9 mouse cellular contexts compared by ENCODE assay signal in genomic region chr9:29802990-29803737, GRCm38 (mm10).
DNase-seq lines count a peak whose midpoint lies in the region; ATAC-seq and TF ChIP-seq lines count a peak whose summit lies in the region.
"Had no signal": no experiment of that assay in that cellular context is flagged by ENCODE, and none has a peak within 500 bp of the region (broad histone marks: within the 10 kb centered on the region; RNA-seq: fewer than 3 reads in every experiment).

No protein-coding gene starts in this region.

- peak; percentile 31; the same call in 1 of the 2 replicates for ATAC-seq in neural tube, embryonic 11.5 days (ENCODE audit: insufficient read depth, low FRiP score, low TSS enrichment)
- ATAC-seq in midbrain, embryonic 12.5 days (ENCODE audit: low FRiP score, low read depth), result peak; percentile 69
- no peak for ATAC-seq in lung, postnatal 0 days

- no peak overlapping the region; the same call in 1 of the 2 replicates for H3K9ac ChIP-seq in neural tube, embryonic 11.5 days (ENCODE audit: low read length)
- H3K9ac ChIP-seq in midbrain, embryonic 12.5 days (replicated peaks), result 0 out of 2 replicates have a peak overlapping the region, but pooled peaks have one; percentile 20
- no peak overlapping the region for H3K9ac ChIP-seq in lung, postnatal 0 days (replicated peaks; ENCODE audit: low read depth)

- peaks cover 16% of the 10 kb centered on the region for H3K4me1 ChIP-seq in neural tube, embryonic 11.5 days (ENCODE audit: control insufficient read depth, insufficient read depth, low read length)
- peaks cover 30% of the 10 kb centered on the region for H3K4me1 ChIP-seq in midbrain, embryonic 12.5 days
- H3K4me1 ChIP-seq in lung, postnatal 0 days (ENCODE audit: insufficient read depth, low read depth, low read length), result no peaks in the 10 kb centered on the region

- no peak for TF ChIP-seq EP300 in lung, postnatal 0 days (IDR thresholded peaks at IDR 0.05)

- no peaks in the 10 kb centered on the region for H3K27me3 ChIP-seq in neural tube, embryonic 11.5 days (ENCODE audit: control insufficient read depth, insufficient read depth, low read length)
- H3K27me3 ChIP-seq in midbrain, embryonic 12.5 days, result no peaks in the 10 kb centered on the region
- no peaks in the 10 kb centered on the region for H3K27me3 ChIP-seq in lung, postnatal 0 days (replicated peaks; ENCODE audit: insufficient read depth, low read length)

- no peaks in the 10 kb centered on the region for H3K9me3 ChIP-seq in neural tube, embryonic 11.5 days (ENCODE audit: control insufficient read depth, low read length)
- H3K9me3 ChIP-seq in midbrain, embryonic 12.5 days, result no peaks in the 10 kb centered on the region
- no peaks in the 10 kb centered on the region for H3K9me3 ChIP-seq in lung, postnatal 0 days (ENCODE audit: low read length)

- WGBS in neural tube, embryonic 11.5 days, result 36% methylated on average over 12 of the region's 12 CpGs
- 13% methylated on average over 12 of the region's 12 CpGs for WGBS in midbrain, embryonic 12.5 days
- 48% methylated on average over 12 of the region's 12 CpGs for WGBS in lung, postnatal 0 days

- no peak overlapping the region for H3K4me2 ChIP-seq in neural tube, embryonic 11.5 days (ENCODE audit: low read depth)
- peak overlapping the region; percentile 37 for H3K4me2 ChIP-seq in midbrain, embryonic 12.5 days (replicated peaks)
- no peak overlapping the region for H3K4me2 ChIP-seq in lung, postnatal 0 days (replicated peaks; ENCODE audit: low read depth, low read length)

- DNase-seq in neural tube, embryonic 11.5 days (ENCODE audit: low spot score), result no peak
- no peak for DNase-seq in neural tube, embryonic 10.5 days (ENCODE audit: extremely low spot score, low spot score)
- peak; percentile 58 for DNase-seq in layer of hippocampus, adult 11-12 months (ENCODE audit: low spot score)
- DNase-seq in ovary, postnatal 14 days (ENCODE audit: low spot score), result no peak
- DNase-seq in lung, postnatal 0 days (ENCODE audit: low spot score), result no peak
- DNase-seq in MN1 (ENCODE audit: low spot score), result no peak
- no peak for DNase-seq in spleen, postnatal 36 days (ENCODE audit: low spot score in 2 of 2)
- DNase-seq: thymus, adult 18-20 months had no signal

- no peaks in the 10 kb centered on the region for H3K36me3 ChIP-seq in neural tube, embryonic 11.5 days (ENCODE audit: control insufficient read depth, insufficient read depth, low read length)
- no peaks in the 10 kb centered on the region for H3K36me3 ChIP-seq in midbrain, embryonic 12.5 days
- no peaks in the 10 kb centered on the region for H3K36me3 ChIP-seq in lung, postnatal 0 days (ENCODE audit: insufficient read depth, low read length)

- no peak for TF ChIP-seq CTCF in lung, postnatal 0 days (IDR thresholded peaks at IDR 0.05)

- H3K4me3 ChIP-seq in neural tube, embryonic 11.5 days (ENCODE audit: low read depth, low read length), result no peak overlapping the region
- no peak overlapping the region for H3K4me3 ChIP-seq in midbrain, embryonic 12.5 days
- no peak overlapping the region for H3K4me3 ChIP-seq in lung, postnatal 0 days (ENCODE audit: low read depth, low read length)

- H3K27ac ChIP-seq in neural tube, embryonic 11.5 days (ENCODE audit: low read depth, low read length), result peak overlapping the region; percentile 45; the same call in 1 of the 2 replicates
- peak overlapping the region; percentile 84 for H3K27ac ChIP-seq in midbrain, embryonic 12.5 days (replicated peaks)
- no peak overlapping the region for H3K27ac ChIP-seq in lung, postnatal 0 days (ENCODE audit: low read length)
